Mouse (Mus musculus) intestine, embryonic 16.5 days (tissue): ENCODE data around the gene Olfr568. TPM values are rescaled to one million over a fixed set of nuclear protein-coding genes. Genes with fewer than 3 reads are reported as not detected.

Experiments
- ATAC-seq: fragments of 200-750 bp; cut with Nextera tagmentation; 2 replicates; pipeline ENCODE4 v1.8.0; 2017; ENCODE audit warnings: moderate TSS enrichment, moderate library complexity
- H3K27ac ChIP-seq: fragments of 300-500 bp; sonication (generic); 2 replicates; pipeline ENCODE4 v1.5.1; 2014; ENCODE audit warnings: mild to moderate bottlenecking, low read length
- H3K27me3 ChIP-seq: fragments of 300-500 bp; sonication (generic); replicated peaks from 2 replicates; pipeline ENCODE4 v1.6.1; 2014; ENCODE audit warnings: low read length, control low read depth, mixed read lengths; ENCODE audit not compliant: control insufficient read depth, insufficient read depth
- H3K36me3 ChIP-seq: fragments of 300-500 bp; sonication (generic); 2 replicates; pipeline ENCODE4 v1.6.1; 2014; ENCODE audit warnings: low read length, control low read depth; ENCODE audit not compliant: control insufficient read depth, insufficient read depth
- H3K4me1 ChIP-seq: fragments of 300-500 bp; sonication (generic); 2 replicates; pipeline ENCODE4 v1.6.1; 2014; ENCODE audit warnings: low read length, control low read depth, mixed read lengths; ENCODE audit not compliant: control insufficient read depth, insufficient read depth
- H3K4me2 ChIP-seq: fragments of 300-500 bp; sonication (generic); 2 replicates; pipeline ENCODE4 v1.6.1; 2014; ENCODE audit warnings: low read depth, low read length, control low read depth
- H3K4me3 ChIP-seq: fragments of 300-500 bp; sonication (generic); 2 replicates; pipeline ENCODE4 v1.5.1; 2014; ENCODE audit warnings: mild to moderate bottlenecking, low read length
- H3K9ac ChIP-seq: fragments of 300-500 bp; sonication (generic); 2 replicates; pipeline ENCODE4 v1.6.1; 2014; ENCODE audit warnings: low read depth, low read length
- H3K9me3 ChIP-seq: fragments of 300-500 bp; sonication (generic); 2 replicates; pipeline ENCODE4 v1.6.1; 2016; ENCODE audit warnings: low read length, control low read depth; ENCODE audit not compliant: control insufficient read depth
- WGBS: fragments of 180-500 bp; shearing (Covaris S2); extraction: QIAGEN DNeasy Blood & Tissue Kit; methylation state at CpG from one replicate; pipeline ENCODE4 v1.1.7; 2014; 5-methylcytosine and 5-hydroxymethylcytosine counted together
- polyA plus RNA-seq: library from polyadenylated mRNA; unstranded; fragments of >200 nt; fragmentation: Nextera tagmentation; extraction: Ambion mirVana; gene quantifications from 2 replicates; pipeline ENCODE4 v1.2.1, GENCODE M21; 2015

Gene Olfr568
- polyA plus RNA-seq, 1 experiment from 2014 or later, result not detected

DNA sequence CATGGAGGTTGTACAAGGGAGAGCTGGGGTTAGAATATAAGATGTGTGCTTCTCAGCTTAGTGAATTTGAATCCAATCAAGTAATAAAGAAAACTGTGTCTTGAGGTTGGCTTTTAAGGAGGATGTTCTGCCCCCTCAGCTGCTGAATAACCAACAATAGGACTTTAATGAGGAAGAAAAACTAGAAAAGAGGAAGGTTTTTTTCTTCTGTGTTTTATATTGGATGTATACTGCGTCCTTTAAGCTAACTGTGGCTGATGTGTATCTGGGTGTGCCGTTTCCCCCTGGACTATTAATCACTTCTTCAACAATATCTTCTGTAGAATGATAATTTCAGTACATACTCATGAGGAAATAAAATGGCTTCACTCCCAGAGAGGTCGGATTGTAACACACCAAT, 50.2 kb downstream of the Olfr568 start:
- H3K9ac ChIP-seq, result no peak overlapping the region
- no peak overlapping the region for H3K27ac ChIP-seq
- 65% methylated on average over 3 of the region's 3 CpGs for WGBS
- no peaks in the 10 kb centered on the region for H3K36me3 ChIP-seq
- no peak for ATAC-seq
- H3K4me2 ChIP-seq, result no peak overlapping the region
- no peaks in the 10 kb centered on the region for H3K9me3 ChIP-seq
- H3K4me3 ChIP-seq, result no peak overlapping the region
- H3K4me1 ChIP-seq, result no peaks in the 10 kb centered on the region
- H3K27me3 ChIP-seq, result no peaks in the 10 kb centered on the region

Other genes with a start within 250 kb of the Olfr568 start
- not detected in 2 replicates for gene Olfr554, start 238.7 kb upstream of the Olfr568 start, polyA plus RNA-seq
- gene Olfr555, start 218.3 kb upstream of the Olfr568 start, polyA plus RNA-seq, result not detected in 2 replicates
- not detected in 2 replicates for gene Olfr556, start 212.2 kb upstream of the Olfr568 start, polyA plus RNA-seq
- gene Trim68, start 189.8 kb upstream of the Olfr568 start, polyA plus RNA-seq, result 9.3 and 9.6 TPM in 2 replicates
- not detected in 2 replicates for gene Olfr557, start 181.2 kb upstream of the Olfr568 start, polyA plus RNA-seq
- 0.22 and 0.26 TPM in 2 replicates for gene Olfr558, start 174.9 kb upstream of the Olfr568 start, polyA plus RNA-seq
- not detected in 2 replicates for gene Olfr33, start 158.1 kb upstream of the Olfr568 start, polyA plus RNA-seq
- not detected in 2 replicates for gene Olfr559, start 149.6 kb upstream of the Olfr568 start, polyA plus RNA-seq
- gene Olfr560, start 117.8 kb upstream of the Olfr568 start, polyA plus RNA-seq, result not detected in 2 replicates
- 0.39 and 0.58 TPM in 2 replicates for gene Olfr78, start 117.7 kb upstream of the Olfr568 start, polyA plus RNA-seq
- gene Olfr561, start 105.9 kb upstream of the Olfr568 start, polyA plus RNA-seq, result not detected in 2 replicates
- gene Olfr564, start 73.6 kb upstream of the Olfr568 start, polyA plus RNA-seq, result not detected in 2 replicates
- gene Olfr566, start 18.4 kb upstream of the Olfr568 start, polyA plus RNA-seq, result not detected in 2 replicates
- gene Olfr569, start 13.8 kb downstream of the Olfr568 start, polyA plus RNA-seq, result not detected in 2 replicates
- not detected in 2 replicates for gene Olfr570, start 17.5 kb downstream of the Olfr568 start, polyA plus RNA-seq
- not detected in 2 replicates for gene Olfr571, start 40.4 kb downstream of the Olfr568 start, polyA plus RNA-seq
- gene Olfr572, start 47.3 kb downstream of the Olfr568 start, polyA plus RNA-seq, result not detected in 2 replicates
- gene Olfr573-ps1, start 65.5 kb downstream of the Olfr568 start, polyA plus RNA-seq, result not detected in 2 replicates
- not detected in 2 replicates for gene Olfr574, start 71.3 kb downstream of the Olfr568 start, polyA plus RNA-seq
- gene Olfr575, start 81.7 kb downstream of the Olfr568 start, polyA plus RNA-seq, result not detected in 2 replicates
- gene Olfr576, start 85.5 kb downstream of the Olfr568 start, polyA plus RNA-seq, result not detected in 2 replicates
- not detected in 2 replicates for gene Olfr577, start 98.8 kb downstream of the Olfr568 start, polyA plus RNA-seq
- not detected in 2 replicates for gene Olfr578, start 112.2 kb downstream of the Olfr568 start, polyA plus RNA-seq
- gene Olfr582, start 160.9 kb downstream of the Olfr568 start, polyA plus RNA-seq, result not detected in 2 replicates
- not detected in 2 replicates for gene Olfr583, start 174.2 kb downstream of the Olfr568 start, polyA plus RNA-seq
- not detected in 2 replicates for gene Olfr584, start 204.8 kb downstream of the Olfr568 start, polyA plus RNA-seq
- gene Olfr585, start 220.6 kb downstream of the Olfr568 start, polyA plus RNA-seq, result not detected in 2 replicates
- not detected in 2 replicates for gene Olfr586, start 248.5 kb downstream of the Olfr568 start, polyA plus RNA-seq